Mouse (Mus musculus) spleen, adult 12 weeks (tissue): ENCODE results near the gene Itih2.
A peak's percentile ranks its signal among the peaks of the same experiment; 100 is the strongest.

Experiments used
- DNase-seq: peaks from one replicate; pipeline ENCODE4 v3.0.0; 2022; ENCODE audit warnings: low spot score

Gene Itih2

GRCm38 (mm10) chr2:10108535-10109189 is 22.5 kb downstream of the Itih2 start:
- no peak for DNase-seq

- DNase-seq: no peak
Observed at GRCm38 (mm10) chr2:10101180-10101579, 30.0 kb downstream of the Itih2 start.

GRCm38 (mm10) chr2:10100471-10100870 is 30.7 kb downstream of the Itih2 start:
- DNase-seq: no peak

GRCm38 (mm10) chr2:10098598-10099215 is 32.5 kb downstream of the Itih2 start:
- no peak for DNase-seq

GRCm38 (mm10) chr2:10094327-10095100 is 36.7 kb downstream of the Itih2 start:
- no peak for DNase-seq

- DNase-seq: no peak
Observed at GRCm38 (mm10) chr2:10087256-10087850, 43.8 kb downstream of the Itih2 start.

GRCm38 (mm10) chr2:10082737-10083136 is 48.5 kb downstream of the Itih2 start:
- DNase-seq: no peak

GRCm38 (mm10) chr2:10081453-10082080 is 49.6 kb downstream of the Itih2 start:
- DNase-seq: no peak

- peak; percentile 94 for DNase-seq
Observed at GRCm38 (mm10) chr2:10080310-10081010, 50.7 kb downstream of the Itih2 start, which contains the start of the genes Atp5c1 and Kin. TSS of gene Atp5c1 (minus strand) at chr2:10080510. TSS of gene Kin (plus strand) at chr2:10080593.

GRCm38 (mm10) chr2:10079745-10080309 is 51.4 kb downstream of the Itih2 start:
- no peak for DNase-seq

- no peak for DNase-seq
Observed at GRCm38 (mm10) chr2:10076675-10077074, 54.5 kb downstream of the Itih2 start.

GRCm38 (mm10) chr2:10074470-10074869 is 56.7 kb downstream of the Itih2 start:
- DNase-seq: no peak

GRCm38 (mm10) chr2:10071751-10072150 is 59.4 kb downstream of the Itih2 start:
- DNase-seq: no peak

- no peak for DNase-seq
Observed at GRCm38 (mm10) chr2:10058836-10059235, 72.4 kb downstream of the Itih2 start.

- DNase-seq: no peak
Observed at GRCm38 (mm10) chr2:10051996-10052395, 79.2 kb downstream of the Itih2 start.

- no peak for DNase-seq
Observed at GRCm38 (mm10) chr2:10050878-10051277, 80.3 kb downstream of the Itih2 start.

- DNase-seq: no peak
Observed at GRCm38 (mm10) chr2:10049456-10049855, 81.7 kb downstream of the Itih2 start.

- peak; percentile 87 for DNase-seq
Observed at GRCm38 (mm10) chr2:10048461-10048860, 82.7 kb downstream of the Itih2 start, which contains the start of gene Taf3. TSS of gene Taf3 (minus strand) at chr2:10048596.

- DNase-seq: peak; percentile 25
Observed at GRCm38 (mm10) chr2:10047758-10048436, 83.3 kb downstream of the Itih2 start.
